Mouse (Mus musculus) splenic B cell, adult 2 months (primary cell): ENCODE data around the gene Ubald2.
A peak's percentile ranks its signal among the peaks of the same experiment; 100 is the strongest.
"Not testable (repeated sequence)": the region's sequence is repeated elsewhere in the genome, so short reads cannot be mapped to it uniquely, and the experiment has no call there.

Source experiments
- DNase-seq: peaks from one replicate; pipeline ENCODE4 v3.0.0-alpha.2; 2011; ENCODE audit warnings: low read depth, low spot score
- H3K27me3 ChIP-seq: 2 replicates; pipeline ENCODE4 v1.6.1; 2012; ENCODE audit warnings: mild to moderate bottlenecking, low read length, moderate library complexity, mixed read lengths; ENCODE audit not compliant: control insufficient read depth, poor library complexity, insufficient read depth, severe bottlenecking
- H3K36me3 ChIP-seq: 2 replicates; pipeline ENCODE4 v1.6.1; 2012; ENCODE audit warnings: mild to moderate bottlenecking, low read length, moderate library complexity, mixed read lengths; ENCODE audit not compliant: control insufficient read depth, poor library complexity, insufficient read depth, severe bottlenecking

Gene Ubald2

GRCm38 (mm10) chr11:116409008-116409407 is 24.9 kb upstream of the Ubald2 start:
- H3K27me3 ChIP-seq, result no peaks in the 10 kb centered on the region
- DNase-seq, result no peak
- no peaks in the 10 kb centered on the region for H3K36me3 ChIP-seq

- DNase-seq, H3K36me3 ChIP-seq, H3K27me3 ChIP-seq: not testable (repeated sequence)
These were observed 23.5 kb upstream of the Ubald2 start for GRCm38 (mm10) chr11:116410415-116410814.

DNA sequence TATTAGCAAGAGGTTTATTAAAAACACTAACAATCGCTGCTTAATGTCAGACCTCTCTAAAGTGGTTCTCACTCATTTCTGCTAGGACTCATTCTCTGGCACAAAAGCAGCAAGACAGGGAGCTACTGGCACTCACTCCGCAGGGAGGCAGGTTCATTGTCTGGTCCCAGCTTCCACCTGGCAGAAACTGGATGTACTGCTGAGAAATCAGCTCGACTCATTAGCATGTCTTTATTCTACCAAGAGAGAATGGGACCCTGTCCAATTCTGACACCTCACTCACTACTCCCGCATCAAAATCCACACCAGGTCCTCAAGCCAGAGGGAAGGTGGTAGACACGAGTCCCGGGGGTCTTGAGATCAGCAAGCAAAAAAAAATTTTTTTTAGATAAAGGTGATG is 22.3 kb upstream of the Ubald2 start:
- DNase-seq, result no peak
- H3K36me3 ChIP-seq, result no peaks in the 10 kb centered on the region

DNA sequence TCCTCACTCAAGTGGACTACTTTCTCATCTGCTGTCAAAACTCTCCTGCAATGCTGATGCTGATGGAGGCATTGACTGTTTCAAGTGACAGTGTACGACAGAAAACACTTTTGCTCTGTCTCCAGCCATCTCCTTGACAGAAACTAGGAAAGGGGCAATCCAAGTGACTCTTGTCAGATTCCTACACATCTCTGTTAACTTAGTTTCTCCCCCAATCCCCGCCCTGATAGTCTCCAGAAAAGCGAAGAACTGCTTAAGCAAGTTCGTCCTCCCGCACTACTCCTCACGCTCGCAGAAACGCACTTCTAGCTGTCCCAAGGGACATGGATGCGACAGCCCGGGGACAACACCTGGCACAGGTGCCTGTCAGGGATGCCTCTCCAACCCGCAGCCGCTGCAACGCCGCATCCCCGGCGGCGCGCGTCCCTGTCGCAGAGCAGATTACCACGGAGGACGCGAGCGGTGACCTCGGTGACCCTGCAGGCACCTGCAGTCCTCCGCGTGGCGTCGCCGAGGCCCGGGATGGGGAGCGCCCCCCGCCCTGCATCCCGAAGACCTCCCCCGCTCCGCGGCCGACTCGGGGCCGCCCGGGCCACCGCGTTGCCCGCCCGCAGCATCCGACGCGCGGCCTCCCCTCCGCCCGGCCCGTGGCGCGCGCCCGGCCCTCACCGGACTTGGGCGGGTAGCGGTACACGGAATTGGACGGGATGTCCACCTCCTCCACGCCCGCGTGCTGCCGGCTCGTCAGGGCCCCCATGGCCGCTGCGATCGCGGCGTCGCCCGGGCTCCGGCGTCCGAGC is 21.7 kb upstream of the Ubald2 start:
- DNase-seq, result peak; percentile 50
- Histone ChIP-seq H3K36me3 (no peaks in the 10 kb centered on the region), H3K27me3 (no peaks in the 10 kb centered on the region; the same call in 1 of the 2 replicates)

More for the DNA sequence above, 22.3 kb upstream of the Ubald2 start:
- H3K27me3 ChIP-seq, result no peaks in the 10 kb centered on the region; the same call in 1 of the 2 replicates

DNA sequence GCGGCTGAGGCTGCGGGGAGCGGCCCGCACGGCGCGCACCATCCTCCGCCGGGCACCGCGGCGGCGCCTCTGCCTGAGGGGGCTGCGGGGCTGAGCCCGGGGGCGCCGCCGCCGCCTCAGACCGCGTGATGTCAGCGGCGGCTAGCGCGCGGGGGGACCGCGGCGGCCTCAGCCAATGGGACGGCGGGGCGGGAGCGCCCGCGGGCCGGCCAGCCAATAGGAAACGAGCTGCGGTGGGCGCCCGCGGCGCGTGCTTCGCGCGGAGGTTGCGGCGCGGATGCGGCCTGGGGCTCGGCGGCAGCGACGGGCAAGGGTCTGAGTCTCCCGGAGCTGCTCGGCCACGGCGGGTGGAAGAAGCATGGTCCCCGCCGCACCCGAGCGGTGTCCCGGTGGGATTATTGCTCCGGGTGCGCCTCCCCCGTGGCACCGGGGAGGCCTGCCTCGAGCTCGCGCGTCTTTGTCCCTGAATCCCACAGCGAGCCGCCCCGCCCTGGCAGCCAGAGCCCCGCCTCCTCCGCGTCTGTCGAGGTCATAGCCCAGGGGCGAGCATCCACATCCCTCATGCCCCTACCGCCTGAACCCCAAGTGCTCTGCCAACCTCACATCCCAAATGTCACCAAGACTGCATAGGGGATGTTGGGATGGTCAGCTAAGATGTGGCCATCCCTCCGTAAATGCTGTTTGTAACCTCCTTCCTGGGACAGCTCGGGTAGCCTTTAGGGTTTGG is 20.8 kb upstream of the Ubald2 start, which contains the start of gene Rnf157:
TSS of gene Rnf157 (minus strand) at position 129 of the 727 bp plus-strand sequence.
- peak; percentile 86 for DNase-seq
- Histone ChIP-seq H3K27me3 (no peaks in the 10 kb centered on the region; the same call in 1 of the 2 replicates), H3K36me3 (no peaks in the 10 kb centered on the region)

DNA sequence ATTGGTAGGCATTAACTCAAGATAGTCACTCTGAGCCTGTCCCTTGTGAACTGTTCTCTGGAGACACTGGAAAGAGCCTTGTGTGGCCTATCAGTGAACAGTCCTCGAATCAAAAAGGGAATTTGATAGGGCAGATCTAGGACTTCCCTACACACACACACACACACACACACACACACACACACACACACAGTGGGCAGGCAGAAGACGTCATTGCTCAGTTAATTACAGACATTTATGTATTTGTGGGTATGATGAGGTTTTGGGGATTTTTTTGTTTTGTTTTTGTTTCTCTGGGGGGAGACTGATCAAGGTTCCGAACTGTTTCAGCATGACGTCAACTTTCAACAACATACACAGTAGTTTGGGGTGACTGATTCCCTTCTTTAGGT is 20.3 kb upstream of the Ubald2 start:
- Histone ChIP-seq H3K27me3 (no peaks in the 10 kb centered on the region; the same call in 1 of the 2 replicates), H3K36me3 (no peaks in the 10 kb centered on the region)
- DNase-seq, result peak; percentile 57

DNA sequence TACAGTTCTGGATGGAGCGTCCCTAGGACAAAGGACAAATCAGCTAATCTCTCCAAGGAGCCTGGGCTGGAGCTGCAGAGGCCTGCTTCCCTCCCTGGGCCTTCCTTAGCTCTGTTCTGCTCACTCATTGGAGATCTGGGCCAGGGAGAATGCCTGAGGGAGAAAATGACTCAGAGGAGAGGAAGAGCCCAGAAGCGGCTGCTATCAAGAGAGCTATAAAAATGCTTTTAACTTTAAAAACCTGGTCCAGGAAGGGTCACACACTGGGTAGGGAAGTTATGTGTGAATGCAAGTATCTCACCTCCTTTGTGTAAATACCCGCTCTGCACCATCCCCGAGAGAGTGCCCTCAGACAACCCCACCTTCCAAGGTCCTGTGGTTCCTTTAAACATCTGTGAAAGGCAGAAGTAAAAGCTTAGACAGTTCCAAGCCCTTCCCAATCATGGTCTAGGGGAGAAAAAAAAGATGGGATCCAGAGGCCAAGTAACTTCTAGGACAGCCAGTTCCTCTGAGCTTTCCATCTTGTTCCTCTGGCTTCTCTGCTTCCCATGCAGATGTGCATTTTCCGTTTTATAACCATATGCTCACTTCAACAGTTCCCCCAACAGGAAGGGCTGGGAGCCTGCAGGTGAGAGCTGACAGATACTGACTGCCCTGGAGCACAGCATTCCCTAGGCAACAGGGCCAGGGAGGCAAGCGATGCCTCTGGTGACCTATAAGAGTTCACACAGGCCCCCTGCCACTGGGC is 17.5 kb upstream of the Ubald2 start:
- Histone ChIP-seq H3K27me3 (no peaks in the 10 kb centered on the region; the same call in 1 of the 2 replicates), H3K36me3 (no peaks in the 10 kb centered on the region)
- DNase-seq, result no peak

GRCm38 (mm10) chr11:116417054-116417453 is 16.8 kb upstream of the Ubald2 start:
- Histone ChIP-seq H3K36me3 (no peaks in the 10 kb centered on the region), H3K27me3 (no peaks in the 10 kb centered on the region; the same call in 1 of the 2 replicates)
- DNase-seq, result no peak

DNA sequence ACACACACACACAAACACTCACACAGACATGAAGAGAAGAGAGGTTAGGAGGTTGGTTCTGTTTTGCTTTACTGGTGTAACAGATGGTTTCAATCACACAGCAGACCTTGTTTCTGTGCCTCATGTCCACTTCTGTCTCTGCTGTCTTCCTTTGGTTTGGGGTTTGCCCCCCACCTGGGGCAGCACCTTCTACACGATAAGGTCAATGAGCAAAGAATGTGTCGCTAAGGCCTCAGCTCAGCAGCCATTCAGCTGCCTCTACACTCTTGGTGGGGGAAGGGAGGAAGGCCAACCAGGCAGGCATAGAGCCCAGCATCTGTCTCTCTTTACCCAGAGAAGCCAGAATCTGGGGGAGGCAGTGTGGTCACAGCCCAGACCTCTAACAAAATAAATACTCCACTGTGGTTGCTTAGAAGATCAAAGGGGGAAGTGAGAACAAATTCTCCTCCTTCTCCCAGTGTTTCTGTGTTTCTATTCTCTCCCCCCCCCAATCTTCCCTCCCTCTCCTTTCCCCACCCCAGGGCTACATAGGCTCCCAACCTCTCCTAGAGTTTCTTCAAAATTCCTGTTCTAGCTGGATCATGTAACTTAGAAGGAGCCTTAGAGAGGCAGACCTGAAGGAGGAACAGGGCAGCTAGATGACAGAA is 15.6 kb upstream of the Ubald2 start:
- peak; percentile 76 for DNase-seq
- Histone ChIP-seq H3K36me3 (no peaks in the 10 kb centered on the region), H3K27me3 (no peaks in the 10 kb centered on the region; the same call in 1 of the 2 replicates)

DNA sequence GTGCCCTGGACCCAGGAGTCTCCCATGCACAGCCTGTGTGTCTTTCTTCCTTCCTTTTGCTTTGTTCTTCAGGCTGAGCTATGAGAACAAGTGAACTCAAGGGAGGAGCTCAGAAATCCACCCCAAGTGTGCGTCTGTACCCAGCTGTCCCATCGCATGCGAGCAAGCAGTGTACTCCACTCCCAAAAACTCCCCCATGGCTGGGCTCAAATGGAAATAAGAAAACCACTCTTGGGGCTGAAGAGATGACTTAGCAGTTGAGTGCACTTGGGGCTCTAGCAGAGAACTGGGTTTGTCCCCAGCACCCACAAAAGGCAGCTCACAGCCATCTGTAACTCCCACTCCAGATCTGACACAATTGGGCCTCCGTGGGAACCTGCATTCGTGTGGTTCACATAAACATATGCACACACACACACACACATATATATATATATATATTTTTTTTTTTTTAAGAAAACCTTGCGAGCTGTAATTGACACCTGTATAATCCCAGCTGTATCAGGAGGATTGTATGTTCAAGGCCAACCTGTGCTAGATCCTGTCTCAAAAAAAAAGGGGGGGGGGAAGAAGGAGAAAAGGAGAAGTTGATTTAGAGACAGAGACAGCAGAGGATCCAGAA is 14.9 kb upstream of the Ubald2 start:
- no peaks in the 10 kb centered on the region; the same call in 1 of the 2 replicates for H3K27me3 ChIP-seq
- peak; percentile 65 for DNase-seq
- no peaks in the 10 kb centered on the region for H3K36me3 ChIP-seq

DNA sequence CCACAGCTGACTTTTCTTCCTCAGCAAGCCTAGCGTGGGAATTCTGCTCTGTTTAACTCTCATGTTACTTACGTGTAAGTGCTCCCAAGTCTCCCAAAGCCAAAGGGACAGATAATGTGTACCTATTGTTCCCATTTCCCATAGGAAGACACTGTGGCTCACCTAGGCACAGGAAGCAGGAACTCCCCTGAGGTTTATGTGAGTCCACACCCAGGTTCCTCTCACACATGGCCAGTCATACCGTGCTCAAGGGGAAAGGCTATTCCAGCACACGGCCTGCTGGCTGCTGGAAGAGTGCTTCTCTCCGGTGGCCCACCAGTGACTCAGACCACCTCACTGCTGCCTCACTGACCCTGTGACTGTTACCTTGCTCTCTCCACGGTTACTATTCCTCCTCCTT is 12.8 kb upstream of the Ubald2 start:
- no peaks in the 10 kb centered on the region for H3K27me3 ChIP-seq
- no peak for DNase-seq
- H3K36me3 ChIP-seq, result no peaks in the 10 kb centered on the region

DNA sequence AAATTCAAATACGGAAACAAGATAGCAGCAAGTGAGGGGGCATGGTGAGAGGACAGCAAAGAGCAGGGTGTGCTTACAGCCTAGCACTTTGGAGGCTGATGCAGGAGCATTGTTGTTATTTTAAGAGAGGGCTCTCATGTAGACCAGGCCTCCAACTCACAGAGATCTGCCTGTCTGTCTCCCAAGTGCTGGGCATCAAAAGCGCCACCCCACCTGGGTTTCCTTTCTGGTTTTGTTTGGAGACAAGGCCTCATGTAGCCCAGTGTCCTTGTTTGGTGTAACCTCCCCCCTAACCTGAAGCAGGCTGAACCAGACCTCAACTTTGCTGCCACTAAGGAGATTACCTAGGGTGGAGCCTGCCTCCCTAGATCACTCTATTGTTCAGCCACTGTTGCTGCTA is 11.3 kb upstream of the Ubald2 start:
- no peaks in the 10 kb centered on the region for H3K36me3 ChIP-seq
- no peaks in the 10 kb centered on the region for H3K27me3 ChIP-seq
- no peak for DNase-seq

- peak; percentile 56 for DNase-seq
- Histone ChIP-seq H3K27me3 (no peaks in the 10 kb centered on the region), H3K36me3 (no peaks in the 10 kb centered on the region)
These were observed 10.7 kb upstream of the Ubald2 start for GRCm38 (mm10) chr11:116423214-116423613.
